Mouse (Mus musculus) intestine, embryonic 14.5 days (tissue): ENCODE results near the gene Asphd2. TPM values are rescaled to one million over a fixed set of nuclear protein-coding genes. Genes with fewer than 3 reads are reported as not detected.

Source experiments
- ATAC-seq: fragments of 200-750 bp; cut with Nextera tagmentation; replicated peaks from 2 replicates; pipeline ENCODE4 v1.8.0; 2017; ENCODE audit warnings: low read depth, moderate number of reproducible peaks, moderate TSS enrichment, moderate library complexity; ENCODE audit not compliant: low FRiP score, low TSS enrichment
- DNase-seq: peaks from one replicate; pipeline ENCODE4 v3.0.0-alpha.2; 2018; ENCODE audit warnings: low spot score
- H3K27ac ChIP-seq: fragments of 300-500 bp; sonication (generic); 2 replicates; pipeline ENCODE4 v1.5.1; 2014; ENCODE audit warnings: low read depth, mild to moderate bottlenecking, control low read depth
- H3K27me3 ChIP-seq: fragments of 300-500 bp; sonication (generic); replicated peaks from 2 replicates; pipeline ENCODE4 v1.6.1; 2014; ENCODE audit warnings: low read length, control low read depth; ENCODE audit not compliant: control insufficient read depth, insufficient read depth
- H3K36me3 ChIP-seq: fragments of 300-500 bp; sonication (generic); 2 replicates; pipeline ENCODE4 v1.6.1; 2014; ENCODE audit warnings: low read length, control low read depth; ENCODE audit not compliant: control insufficient read depth, insufficient read depth
- H3K4me1 ChIP-seq: fragments of 300-500 bp; sonication (generic); replicated peaks from 2 replicates; pipeline ENCODE4 v1.6.1; 2014; ENCODE audit warnings: low read length, control low read depth, mixed read lengths; ENCODE audit not compliant: control insufficient read depth, insufficient read depth
- H3K4me2 ChIP-seq: fragments of 300-500 bp; sonication (generic); 2 replicates; pipeline ENCODE4 v1.6.1; 2014; ENCODE audit warnings: low read length
- H3K4me3 ChIP-seq: fragments of 300-500 bp; sonication (generic); 2 replicates; pipeline ENCODE4 v1.5.1; 2014; ENCODE audit warnings: low read depth, low read length, control low read depth, mixed read lengths
- H3K9ac ChIP-seq: fragments of 300-500 bp; sonication (generic); 2 replicates; pipeline ENCODE4 v1.6.1; 2014; ENCODE audit warnings: mild to moderate bottlenecking, low read length
- H3K9me3 ChIP-seq: fragments of 300-500 bp; sonication (generic); 2 replicates; pipeline ENCODE4 v1.6.1; 2016; ENCODE audit warnings: low read length, control low read depth; ENCODE audit not compliant: control insufficient read depth
- WGBS: fragments of 180-500 bp; shearing (Covaris S2); extraction: QIAGEN DNeasy Blood & Tissue Kit; methylation state at CpG from one replicate; pipeline ENCODE4 v1.1.7; 2014; 5-methylcytosine and 5-hydroxymethylcytosine counted together
- polyA plus RNA-seq: library from polyadenylated mRNA; unstranded; fragments of >200 nt; fragmentation: Nextera tagmentation; extraction: Ambion mirVana; gene quantifications from 2 replicates; pipeline ENCODE4 v1.2.1, GENCODE M21; 2014

Asphd2 gene
- polyA plus RNA-seq, 1 experiment from 2014 or later = 9.3 TPM

GRCm38 (mm10) chr5:112339215-112339614 lies 55.5 kb downstream of the Asphd2 start:
- Histone ChIP-seq H3K27ac (no peak overlapping the region), H3K4me2 (no peak overlapping the region), H3K36me3 (peaks cover 61% of the 10 kb centered on the region), H3K4me3 (no peak overlapping the region), H3K4me1 (peaks cover 15% of the 10 kb centered on the region; the same call in 1 of the 2 replicates), H3K9me3 (no peaks in the 10 kb centered on the region), H3K9ac (no peak overlapping the region), H3K27me3 (no peaks in the 10 kb centered on the region)
- no peak for ATAC-seq
- no peak for DNase-seq
- WGBS = 63% methylated on average over 7 of the region's 7 CpGs

GRCm38 (mm10) chr5:112337004-112337403 lies 57.7 kb downstream of the Asphd2 start:
- Histone ChIP-seq H3K27ac (no peak overlapping the region), H3K4me2 (no peak overlapping the region), H3K27me3 (no peaks in the 10 kb centered on the region), H3K9ac (no peak overlapping the region), H3K9me3 (no peaks in the 10 kb centered on the region), H3K4me3 (no peak overlapping the region), H3K4me1 (peaks cover 4% of the 10 kb centered on the region; the same call in 1 of the 2 replicates), H3K36me3 (peaks cover 83% of the 10 kb centered on the region)
- ATAC-seq (no peak), DNase-seq (no peak)
- 94% methylated on average over 22 of the region's 22 CpGs for WGBS

GRCm38 (mm10) chr5:112335473-112335872 lies 59.2 kb downstream of the Asphd2 start:
- H3K9me3 ChIP-seq = no peaks in the 10 kb centered on the region
- WGBS = 42% methylated on average over 2 of the region's 2 CpGs
- H3K4me1 ChIP-seq = no peaks in the 10 kb centered on the region
- peaks cover 95% of the 10 kb centered on the region for H3K36me3 ChIP-seq
- no peak overlapping the region for H3K9ac ChIP-seq
- peak; percentile 77 for DNase-seq
- ATAC-seq = 0 out of 2 replicates have a peak, but pooled peaks have one; percentile 14
- H3K27me3 ChIP-seq = no peaks in the 10 kb centered on the region
- H3K4me2 ChIP-seq = no peak overlapping the region
- H3K27ac ChIP-seq = no peak overlapping the region
- H3K4me3 ChIP-seq = no peak overlapping the region

Other genes starting within 250 kb of the Asphd2 start
- 2.4 and 3.0 TPM in 2 replicates for gene Cryba4, start 142.3 kb downstream of the Asphd2 start, polyA plus RNA-seq
- 1.8 and 3.3 TPM in 2 replicates for gene Crybb1, start 139.1 kb downstream of the Asphd2 start, polyA plus RNA-seq
- 40.8 and 41.1 TPM in 2 replicates for gene Tpst2, start 118.2 kb downstream of the Asphd2 start, polyA plus RNA-seq
- 24.5 and 24.6 TPM in 2 replicates for gene Tfip11, start 68.5 kb downstream of the Asphd2 start, polyA plus RNA-seq
- gene Srrd, start 51.8 kb downstream of the Asphd2 start, polyA plus RNA-seq = 38.2 and 49.7 TPM in 2 replicates
- gene Hps4, start 51.8 kb downstream of the Asphd2 start, polyA plus RNA-seq = 41.9 and 42.9 TPM in 2 replicates
- 0.11 and 0.54 TPM in 2 replicates for gene Gm6583, start 38.8 kb downstream of the Asphd2 start, polyA plus RNA-seq
- not detected in 2 replicates for gene Gm6588, start 54.6 kb upstream of the Asphd2 start, polyA plus RNA-seq
- 2.4 and 2.7 TPM in 2 replicates for gene Sez6l, start 182.3 kb upstream of the Asphd2 start, polyA plus RNA-seq